Mouse (Mus musculus): ENCODE results near the gene Palmd.

Gene Palmd

GRCm38 (mm10) chr3:116968540-116968997 lies at the start of gene Palmd:
Gene Palmd, minus strand, starts transcription at chr3:116968987.
- DNase-seq (ENCODE audit: low spot score), result peak; percentile 26

- DNase-seq (ENCODE audit: low spot score), result no peak
These were observed 41.4 kb upstream of the Palmd start for GRCm38 (mm10) chr3:117010182-117010581.

- DNase-seq (ENCODE audit: low spot score), result no peak
These were observed 38.6 kb upstream of the Palmd start for GRCm38 (mm10) chr3:117007340-117007739.

- no peak for DNase-seq (ENCODE audit: low spot score)
These were observed 37.8 kb upstream of the Palmd start for GRCm38 (mm10) chr3:117006636-117007035.

- DNase-seq (ENCODE audit: low spot score), result no peak
These were observed 34.6 kb upstream of the Palmd start for GRCm38 (mm10) chr3:117003379-117003778.

GRCm38 (mm10) chr3:117001686-117002485 lies 33.1 kb upstream of the Palmd start:
- no peak for DNase-seq (ENCODE audit: low spot score)

GRCm38 (mm10) chr3:116993011-116993410 lies 24.2 kb upstream of the Palmd start:
- no peak for DNase-seq (ENCODE audit: low spot score)

- no peak for DNase-seq (ENCODE audit: low spot score)
These were observed 22.4 kb upstream of the Palmd start for GRCm38 (mm10) chr3:116991180-116991579.

GRCm38 (mm10) chr3:116988221-116988620 lies 19.4 kb upstream of the Palmd start:
- no peak for DNase-seq (ENCODE audit: low spot score)

- DNase-seq (ENCODE audit: low spot score), result no peak
These were observed 17.7 kb upstream of the Palmd start for GRCm38 (mm10) chr3:116986451-116986850.

GRCm38 (mm10) chr3:116985741-116986140 lies 17.0 kb upstream of the Palmd start:
- DNase-seq (ENCODE audit: low spot score), result no peak

- no peak for DNase-seq (ENCODE audit: low spot score)
These were observed 16.3 kb upstream of the Palmd start for GRCm38 (mm10) chr3:116985042-116985455.

- DNase-seq (ENCODE audit: low spot score), result no peak
These were observed 13.2 kb upstream of the Palmd start for GRCm38 (mm10) chr3:116981811-116982575.

- no peak for DNase-seq (ENCODE audit: low spot score)
These were observed 999 bp upstream of the Palmd start for GRCm38 (mm10) chr3:116969786-116970185.

GRCm38 (mm10) chr3:116969003-116969402 lies 216 bp upstream of the Palmd start:
- no peak for DNase-seq (ENCODE audit: low spot score)

- DNase-seq (ENCODE audit: low spot score), result no peak
These were observed 820 bp downstream of the Palmd start, which contains the start of gene 4930455H04Rik for GRCm38 (mm10) chr3:116967967-116968366. Gene 4930455H04Rik, plus strand, starts transcription at chr3:116968267.

GRCm38 (mm10) chr3:116967436-116967835 lies 1.4 kb downstream of the Palmd start:
- no peak for DNase-seq (ENCODE audit: low spot score)

GRCm38 (mm10) chr3:116966800-116967199 lies 2.0 kb downstream of the Palmd start:
- DNase-seq (ENCODE audit: low spot score), result no peak

GRCm38 (mm10) chr3:116966225-116966624 lies 2.6 kb downstream of the Palmd start:
- no peak for DNase-seq (ENCODE audit: low spot score)

- no peak for DNase-seq (ENCODE audit: low spot score)
These were observed 4.4 kb downstream of the Palmd start for GRCm38 (mm10) chr3:116964426-116964825.

GRCm38 (mm10) chr3:116963213-116963612 lies 5.6 kb downstream of the Palmd start:
- no peak for DNase-seq (ENCODE audit: low spot score)

- DNase-seq (ENCODE audit: low spot score), result no peak
These were observed 7.2 kb downstream of the Palmd start for GRCm38 (mm10) chr3:116961354-116962142.

Measured in ovary, postnatal 10 days (tissue).